Mouse (Mus musculus) retina, embryonic 14.5 days (tissue): ENCODE measurements around the gene Sash1.

Experiments used
- DNase-seq: peaks from one replicate; pipeline ENCODE4 v3.0.0-alpha.2; 2015; ENCODE audit warnings: low spot score

Sash1 gene

DNA sequence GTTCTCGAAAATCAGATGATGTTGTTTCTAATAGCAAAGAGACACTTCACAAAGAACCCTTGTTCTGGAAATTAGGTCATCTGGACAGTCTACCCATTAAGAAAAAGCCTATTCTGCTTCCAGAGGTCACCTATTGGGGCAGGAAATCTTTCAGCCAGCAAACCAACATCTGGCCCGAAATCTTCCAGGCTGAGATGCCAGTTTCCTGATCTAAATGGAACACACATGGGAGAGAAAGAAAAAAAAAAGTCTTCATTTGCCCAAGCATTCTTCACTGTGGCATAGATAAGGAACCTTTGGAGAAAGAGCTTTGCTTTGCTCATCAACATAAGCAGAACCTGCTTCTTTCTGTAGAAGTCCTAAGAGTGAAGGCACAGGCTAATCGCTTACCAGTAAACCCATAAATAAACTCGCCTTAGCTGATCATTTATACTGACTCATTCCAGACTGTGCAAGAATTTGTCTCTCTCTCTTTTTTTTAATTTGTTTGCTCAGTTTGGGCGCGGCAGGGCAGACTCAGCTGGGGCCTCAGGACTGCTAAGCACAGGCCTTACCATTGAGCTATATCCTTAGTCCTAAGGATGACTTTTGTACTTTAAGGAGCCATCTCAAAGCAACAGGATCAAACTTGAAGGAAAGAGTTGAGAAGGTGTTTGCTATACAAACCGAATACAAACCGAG is 13.1 kb upstream of the Sash1 start:
- no peak for DNase-seq

- DNase-seq, result peak; percentile 59
Measured at GRCm38 (mm10) chr10:8898099-8898777, 12.4 kb upstream of the Sash1 start.

- no peak for DNase-seq
Measured at GRCm38 (mm10) chr10:8894965-8895515, 9.2 kb upstream of the Sash1 start.

- DNase-seq, result no peak
Measured at GRCm38 (mm10) chr10:8890511-8890910, 4.6 kb upstream of the Sash1 start.

GRCm38 (mm10) chr10:8889341-8889740 is 3.5 kb upstream of the Sash1 start:
- DNase-seq, result no peak

DNA sequence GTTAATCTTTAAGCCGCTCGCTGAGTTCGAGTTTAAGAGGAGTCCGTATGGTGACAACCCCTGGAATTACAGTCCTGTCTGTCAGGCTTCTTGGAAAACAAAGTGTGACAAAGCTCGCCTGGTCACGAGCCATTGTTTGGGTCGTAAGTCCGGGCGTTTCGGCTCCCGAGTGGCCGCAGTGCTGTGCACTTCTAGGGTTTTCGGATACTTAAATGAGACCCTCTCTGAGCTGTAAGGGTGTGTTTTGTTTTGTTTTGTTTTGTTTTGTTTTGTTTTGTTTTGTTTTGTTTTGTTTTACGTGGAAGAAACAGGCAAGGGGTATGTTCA is 621 bp upstream of the Sash1 start:
- DNase-seq, result no peak

DNA sequence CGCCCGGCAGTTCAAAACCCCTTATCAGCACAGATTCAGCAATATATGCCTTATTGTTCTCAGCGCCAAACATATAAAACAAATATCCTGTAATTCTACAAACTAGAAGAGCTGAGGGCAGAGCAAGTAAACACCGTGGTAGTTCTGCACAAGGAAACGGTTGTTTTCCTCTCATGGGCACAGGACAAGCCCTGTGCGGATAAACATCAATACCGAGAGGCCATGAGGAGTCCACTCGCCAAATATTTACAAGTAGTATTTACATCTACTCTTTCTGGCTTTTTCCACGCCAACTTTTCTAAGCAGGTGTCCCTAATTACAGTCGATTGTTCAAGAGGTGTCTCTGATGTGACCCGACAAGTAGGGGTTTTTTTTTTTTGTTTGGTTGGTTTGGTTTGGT is 669 bp downstream of the Sash1 start:
- DNase-seq, result peak; percentile 34

- DNase-seq, result no peak
Measured at GRCm38 (mm10) chr10:8884565-8884964, 1.3 kb downstream of the Sash1 start.

- no peak for DNase-seq
Measured at GRCm38 (mm10) chr10:8883686-8884085, 2.2 kb downstream of the Sash1 start.

DNA sequence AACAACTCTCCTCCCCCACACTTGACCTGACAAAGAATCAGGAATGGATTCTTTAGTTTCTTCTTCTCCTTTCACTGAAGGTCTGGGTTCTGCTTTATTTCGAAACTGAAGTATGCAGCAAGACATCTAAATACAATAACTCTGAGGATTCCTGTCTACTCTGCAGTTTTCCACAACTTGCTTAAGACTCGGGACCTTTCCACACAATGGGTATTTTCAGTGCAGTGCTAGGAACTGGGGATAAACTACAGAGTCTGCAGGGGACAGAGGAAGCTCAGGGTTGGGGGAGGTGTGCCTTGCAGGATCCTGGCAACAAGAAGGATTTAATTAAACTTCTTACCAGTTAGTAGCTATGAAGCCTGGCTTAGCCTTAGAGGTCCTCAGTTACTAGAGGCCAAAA is 4.1 kb downstream of the Sash1 start:
- DNase-seq, result no peak

DNA sequence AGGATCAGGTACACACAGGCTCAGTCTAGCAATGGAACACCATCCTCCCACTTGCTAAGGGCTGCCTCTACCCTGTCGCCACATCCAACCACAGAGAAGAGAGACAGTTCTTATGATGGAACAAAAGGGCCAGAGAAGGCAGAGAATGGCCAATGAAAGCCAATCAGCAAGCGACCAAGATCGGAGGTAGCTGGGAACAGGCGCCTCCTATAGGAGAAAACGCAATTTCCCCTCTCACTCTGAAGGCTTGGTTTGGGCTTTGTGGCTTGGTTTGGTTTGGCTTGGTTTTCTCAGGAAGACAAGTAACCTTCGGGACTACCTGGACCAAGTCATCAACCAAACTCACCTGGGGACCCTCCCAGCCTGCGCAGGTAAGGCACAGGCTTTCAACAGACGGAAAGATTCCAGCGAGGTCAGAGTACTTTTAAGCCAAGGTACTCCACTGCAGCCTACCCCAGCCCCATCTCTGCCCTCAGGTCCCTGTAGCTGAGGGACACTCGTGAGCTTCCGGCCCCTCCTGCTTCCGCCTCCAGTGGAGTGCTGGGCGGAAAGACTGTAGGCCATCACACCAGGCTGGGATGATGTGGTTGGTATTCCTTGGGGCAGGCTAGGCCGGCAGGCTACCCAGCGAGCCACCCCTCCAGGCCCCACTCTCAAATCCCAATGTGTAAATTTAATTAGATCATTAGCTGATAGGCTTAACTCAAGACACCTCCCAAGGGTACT is 4.8 kb downstream of the Sash1 start:
- DNase-seq, result no peak

DNA sequence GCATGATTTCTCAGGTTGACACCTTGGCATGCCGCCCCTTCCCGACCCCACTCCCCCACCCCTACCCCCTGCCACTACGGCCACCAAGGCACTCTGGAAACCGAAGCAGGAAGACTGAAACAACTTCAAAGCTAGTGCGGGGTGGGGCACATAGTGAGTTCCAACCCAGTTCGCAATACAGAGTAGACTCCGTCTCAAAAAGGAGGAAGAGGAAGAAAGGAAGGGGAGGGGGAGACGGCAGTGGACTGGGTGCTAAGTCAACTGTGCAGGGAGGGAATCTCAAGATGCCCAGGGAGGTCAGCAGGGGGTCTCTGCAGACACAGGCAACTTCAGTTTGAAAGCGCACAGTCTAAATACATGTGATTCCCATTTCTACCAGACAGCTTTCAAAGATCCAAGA is 7.0 kb downstream of the Sash1 start:
- no peak for DNase-seq

DNA sequence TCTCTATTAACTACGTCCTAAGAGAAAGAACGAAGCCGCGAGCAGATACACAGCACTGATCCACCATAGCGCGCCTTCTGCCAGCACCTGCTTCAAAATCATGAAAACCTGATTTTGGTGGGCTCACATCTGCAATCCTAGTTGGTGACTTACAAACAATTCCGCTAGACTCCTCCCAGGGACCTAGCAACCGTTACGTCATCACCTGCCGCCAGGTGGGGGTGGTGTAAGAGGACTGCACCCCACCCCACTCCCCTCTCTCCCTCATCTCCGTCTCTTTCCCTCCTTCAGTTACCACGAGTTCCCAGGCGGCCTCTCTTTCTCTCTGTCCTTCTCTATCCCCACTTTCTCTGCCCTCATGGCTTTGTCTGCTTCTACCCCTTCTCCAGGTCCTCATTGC is 7.5 kb downstream of the Sash1 start:
- no peak for DNase-seq

DNA sequence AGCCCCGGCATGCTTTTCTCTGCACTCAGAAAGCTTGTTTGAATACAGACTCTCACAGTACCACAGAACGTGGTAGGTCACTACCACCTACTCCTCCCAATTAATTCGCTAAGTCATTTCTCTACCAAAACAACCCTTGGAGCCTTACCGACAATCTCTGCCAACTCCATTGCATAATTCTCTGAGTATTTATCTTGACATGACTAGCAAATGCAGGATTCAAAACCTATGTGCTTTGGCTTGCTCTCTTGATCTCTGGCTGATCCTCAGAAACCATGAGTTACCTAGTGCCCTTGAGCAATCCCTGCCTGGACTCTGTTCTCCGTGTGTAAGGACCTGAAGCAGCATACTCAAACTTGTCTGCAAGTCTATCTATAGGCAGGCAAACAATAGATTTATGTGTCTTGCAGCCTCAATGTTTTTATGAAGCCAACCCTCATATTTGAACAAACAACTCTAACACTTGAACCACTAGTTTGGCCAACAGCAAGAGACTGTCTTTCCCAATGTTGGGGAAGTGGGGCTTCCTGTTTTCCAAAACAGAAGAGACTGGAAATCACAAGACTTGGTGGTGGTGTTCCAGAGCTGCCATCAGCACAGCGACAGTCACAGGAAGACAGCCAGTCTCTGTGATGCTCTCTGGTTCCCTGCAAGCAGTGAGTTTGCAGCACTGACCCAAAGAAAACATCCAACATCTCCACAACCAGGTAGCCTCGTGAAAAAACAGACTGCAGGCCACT is 12.1 kb downstream of the Sash1 start:
- DNase-seq, result no peak

DNA sequence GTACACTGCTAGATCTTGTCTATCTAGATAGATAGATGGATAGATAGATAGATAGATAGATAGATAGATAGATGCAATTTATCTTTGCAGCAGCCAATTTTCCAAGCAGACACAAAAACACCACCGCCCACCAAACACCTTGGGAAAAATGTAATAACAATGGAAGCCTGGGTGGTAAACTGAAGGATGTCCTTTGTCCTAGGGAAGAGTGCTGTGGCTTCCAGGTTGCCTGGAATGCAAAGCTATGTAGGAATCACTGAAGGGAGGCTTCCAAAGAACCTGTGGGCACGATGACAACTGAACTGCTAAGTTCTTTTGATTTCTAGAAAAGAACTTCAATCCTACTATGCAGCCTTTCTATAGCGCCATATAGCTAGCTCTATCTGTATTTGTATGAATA is 13.1 kb downstream of the Sash1 start:
- no peak for DNase-seq

DNA sequence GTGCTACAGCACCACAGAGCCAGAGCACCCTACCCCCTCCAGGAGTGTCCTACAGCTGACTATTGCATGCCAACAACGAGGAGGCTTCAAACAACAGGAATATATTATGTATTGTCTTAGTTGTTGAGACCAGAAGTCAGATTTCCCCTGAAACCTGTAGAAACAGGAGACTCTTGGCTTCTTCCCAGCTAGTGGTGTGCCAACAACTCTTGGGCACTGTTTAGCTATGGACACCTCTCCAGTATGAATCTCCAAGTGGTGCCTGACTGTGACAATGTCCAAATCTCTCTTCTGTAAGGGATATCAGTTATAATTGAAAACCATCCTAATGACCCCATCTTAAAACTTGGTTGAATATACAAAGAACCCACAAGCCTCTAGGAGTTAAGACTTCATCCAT is 13.9 kb downstream of the Sash1 start:
- DNase-seq, result no peak

DNA sequence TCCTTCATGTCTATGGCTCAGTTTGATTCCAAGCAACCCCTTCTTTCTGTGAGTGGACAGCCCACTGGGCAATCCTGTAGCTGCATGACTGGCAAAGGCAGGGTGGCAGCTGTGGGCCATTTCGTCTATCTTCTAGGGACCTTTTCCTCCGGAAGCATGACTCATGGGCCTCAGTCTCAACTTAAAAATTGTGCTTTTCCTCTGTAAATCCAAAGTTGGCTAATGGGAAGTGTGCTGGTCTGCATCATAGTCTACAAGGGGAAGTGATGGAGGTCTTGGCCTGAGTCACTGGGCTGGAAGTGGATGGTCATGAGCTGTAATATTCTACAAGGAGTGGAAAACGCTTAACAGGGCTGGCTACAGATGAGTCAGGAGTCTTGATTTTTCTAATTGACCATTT is 15.5 kb downstream of the Sash1 start:
- DNase-seq, result no peak

GRCm38 (mm10) chr10:8866062-8866642 is 19.7 kb downstream of the Sash1 start:
- no peak for DNase-seq

- no peak for DNase-seq
Measured at GRCm38 (mm10) chr10:8860655-8861054, 25.2 kb downstream of the Sash1 start.

- no peak for DNase-seq
Measured at GRCm38 (mm10) chr10:8858718-8859117, 27.2 kb downstream of the Sash1 start.

- DNase-seq, result no peak
Measured at GRCm38 (mm10) chr10:8856942-8857341, 28.9 kb downstream of the Sash1 start.

GRCm38 (mm10) chr10:8853326-8853725 is 32.5 kb downstream of the Sash1 start:
- no peak for DNase-seq
